Mouse (Mus musculus): Measurements from ENCODE around the gene Ttc21a. TPM values are rescaled to one million over a fixed set of nuclear protein-coding genes. Genes with fewer than 3 reads are reported as not detected.

Ttc21a gene
- polyA plus RNA-seq, 1 experiment from 2014 or later = 0.23 TPM

DNA sequence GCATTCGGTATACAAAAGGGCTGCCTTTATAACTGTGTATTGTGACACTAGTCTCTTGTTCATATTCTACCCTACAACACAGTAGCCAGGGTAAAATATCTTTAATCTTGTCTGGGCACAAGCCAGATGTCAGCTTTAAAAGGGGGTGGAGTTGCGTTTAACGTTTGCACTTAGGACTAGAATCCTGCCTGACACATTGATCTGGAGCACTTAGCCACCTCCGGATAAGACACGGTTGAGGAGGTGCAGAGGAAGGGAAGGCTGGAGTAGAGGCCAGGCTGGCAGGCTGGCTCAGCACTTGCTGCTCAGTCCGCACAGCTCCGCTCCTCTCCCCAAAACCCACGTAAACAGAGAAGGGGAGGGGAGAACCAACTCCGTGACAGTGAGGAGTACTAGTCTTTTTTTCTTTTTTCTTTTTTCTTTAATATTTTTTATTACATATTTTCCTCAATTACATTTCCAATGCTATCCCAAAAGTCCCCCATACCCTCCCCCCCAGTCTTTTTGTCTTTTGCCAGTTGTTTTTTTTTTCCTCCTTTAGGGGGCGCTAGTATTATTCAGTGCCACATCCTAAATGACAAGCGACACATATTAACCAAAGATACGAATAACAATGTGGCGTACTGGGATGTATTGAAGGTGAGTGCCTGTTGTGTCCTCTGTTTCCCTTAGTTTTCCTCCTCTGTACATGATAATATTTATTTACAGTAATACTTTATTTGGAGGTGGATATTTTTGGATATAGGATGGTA, 24.1 kb upstream of the Ttc21a start:
- ATAC-seq (ENCODE audit: insufficient number of reproducible peaks, insufficient read depth, low FRiP score, low TSS enrichment) = no peak
- Histone ChIP-seq H3K9me3 (no peaks in the 10 kb centered on the region), H3K4me3 (no peak overlapping the region), H3K27me3 (no peaks in the 10 kb centered on the region), H3K4me2 (replicated peaks) (no peak overlapping the region), H3K4me1 (no peaks in the 10 kb centered on the region), H3K27ac (no peak overlapping the region), H3K36me3 (peaks cover 82% of the 10 kb centered on the region), H3K9ac (no peak overlapping the region)
- 78% methylated on average over 12 of the region's 13 CpGs for WGBS

DNA sequence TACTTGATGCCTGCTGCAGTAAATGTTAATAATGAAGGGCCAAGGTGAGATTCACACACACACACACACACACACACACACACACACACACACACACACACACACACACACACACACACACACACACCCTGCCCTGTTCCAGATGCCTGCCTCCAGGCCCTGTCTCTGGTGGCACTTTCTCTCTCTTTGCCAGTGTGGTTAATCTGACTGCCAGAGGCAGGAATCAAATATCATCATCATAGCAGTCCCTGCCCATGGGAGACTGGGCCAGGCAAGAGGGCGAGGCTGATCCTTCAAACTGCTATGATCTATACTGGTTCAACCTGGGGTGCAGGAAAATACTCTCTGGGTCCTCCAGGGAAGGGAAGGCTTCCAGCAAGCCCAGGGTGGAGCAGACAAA, 17.5 kb upstream of the Ttc21a start:
- Histone ChIP-seq H3K4me2 (replicated peaks) (no peak overlapping the region), H3K27ac (no peak overlapping the region), H3K4me3 (no peak overlapping the region), H3K36me3 (peaks cover 79% of the 10 kb centered on the region), H3K4me1 (no peaks in the 10 kb centered on the region), H3K27me3 (no peaks in the 10 kb centered on the region), H3K9ac (no peak overlapping the region), H3K9me3 (no peaks in the 10 kb centered on the region)
- no peak for ATAC-seq (ENCODE audit: insufficient number of reproducible peaks, insufficient read depth, low FRiP score, low TSS enrichment)
- WGBS = 70% methylated on average over 1 of the region's 1 CpGs

DNA sequence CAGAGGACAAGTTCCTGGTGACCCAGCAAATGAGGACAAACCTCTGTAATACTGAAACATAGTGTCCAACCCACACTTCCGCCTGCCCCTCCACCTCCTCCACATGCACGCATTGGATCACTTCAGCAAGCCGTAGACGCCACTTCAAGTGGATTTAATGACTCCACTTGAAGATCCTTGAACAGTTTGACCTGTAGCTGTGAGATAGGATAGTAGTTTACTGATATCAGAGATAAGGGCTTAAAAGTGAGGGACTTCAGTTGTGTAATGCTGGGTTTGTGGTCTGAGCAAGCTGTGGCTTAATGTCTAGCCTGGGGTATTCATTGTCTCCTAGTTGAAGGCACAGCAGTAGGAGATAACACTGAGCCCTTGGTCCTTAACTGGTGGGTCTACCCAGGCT, 13.9 kb upstream of the Ttc21a start:
- WGBS = 90% methylated on average over 4 of the region's 4 CpGs
- ATAC-seq (ENCODE audit: insufficient number of reproducible peaks, insufficient read depth, low FRiP score, low TSS enrichment) = no peak
- peaks cover 91% of the 10 kb centered on the region for H3K36me3 ChIP-seq

GRCm38 (mm10) chr9:119925120-119925657, 12.2 kb upstream of the Ttc21a start:
- 89% methylated on average over 16 of the region's 16 CpGs for WGBS
- Histone ChIP-seq H3K4me1 (no peaks in the 10 kb centered on the region), H3K9me3 (no peaks in the 10 kb centered on the region), H3K4me3 (no peak overlapping the region), H3K27me3 (no peaks in the 10 kb centered on the region), H3K27ac (no peak overlapping the region), H3K9ac (no peak overlapping the region), H3K4me2 (replicated peaks) (no peak overlapping the region), H3K36me3 (peaks cover 93% of the 10 kb centered on the region)
- ATAC-seq (ENCODE audit: insufficient number of reproducible peaks, insufficient read depth, low FRiP score, low TSS enrichment) = no peak

More for the DNA sequence above, 13.9 kb upstream of the Ttc21a start:
- Histone ChIP-seq H3K9ac (no peak overlapping the region), H3K27ac (no peak overlapping the region), H3K4me1 (no peaks in the 10 kb centered on the region), H3K4me3 (no peak overlapping the region), H3K9me3 (no peaks in the 10 kb centered on the region), H3K27me3 (no peaks in the 10 kb centered on the region), H3K4me2 (replicated peaks) (no peak overlapping the region)

DNA sequence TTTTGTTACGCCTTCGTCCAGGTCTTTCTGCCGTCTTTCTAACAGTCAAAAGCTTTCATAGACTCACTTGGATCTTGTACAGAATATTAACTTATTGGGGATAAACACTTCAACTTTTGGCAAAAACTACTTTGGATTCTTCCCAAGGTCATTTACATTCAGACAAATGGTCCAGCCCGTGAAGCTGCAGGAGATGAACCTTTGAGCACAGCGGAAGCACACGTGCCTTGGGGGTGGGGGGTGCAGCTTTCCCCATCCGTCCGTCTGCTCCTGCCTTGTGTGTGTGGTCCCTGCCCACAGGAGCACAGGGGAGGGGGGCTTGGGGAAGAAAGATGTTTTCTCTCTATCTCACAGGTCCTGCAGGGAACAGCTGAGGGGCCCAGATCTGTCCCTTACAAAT, 11.7 kb upstream of the Ttc21a start:
- WGBS = 75% methylated on average over 8 of the region's 8 CpGs
- no peak overlapping the region for H3K9ac ChIP-seq
- H3K27me3 ChIP-seq = no peaks in the 10 kb centered on the region
- H3K4me3 ChIP-seq = no peak overlapping the region
- H3K4me1 ChIP-seq = no peaks in the 10 kb centered on the region
- H3K36me3 ChIP-seq = peaks cover 93% of the 10 kb centered on the region
- no peaks in the 10 kb centered on the region for H3K9me3 ChIP-seq
- no peak overlapping the region for H3K4me2 ChIP-seq (replicated peaks)
- ATAC-seq (ENCODE audit: insufficient number of reproducible peaks, insufficient read depth, low FRiP score, low TSS enrichment) = no peak
- no peak overlapping the region for H3K27ac ChIP-seq

GRCm38 (mm10) chr9:119926497-119926896, 10.9 kb upstream of the Ttc21a start:
- whole genome bisulfite sequencing = 75% methylated on average over 5 of the region's 5 CpGs
- no peaks in the 10 kb centered on the region for H3K27me3 ChIP-seq
- peaks cover 91% of the 10 kb centered on the region for H3K36me3 ChIP-seq

DNA sequence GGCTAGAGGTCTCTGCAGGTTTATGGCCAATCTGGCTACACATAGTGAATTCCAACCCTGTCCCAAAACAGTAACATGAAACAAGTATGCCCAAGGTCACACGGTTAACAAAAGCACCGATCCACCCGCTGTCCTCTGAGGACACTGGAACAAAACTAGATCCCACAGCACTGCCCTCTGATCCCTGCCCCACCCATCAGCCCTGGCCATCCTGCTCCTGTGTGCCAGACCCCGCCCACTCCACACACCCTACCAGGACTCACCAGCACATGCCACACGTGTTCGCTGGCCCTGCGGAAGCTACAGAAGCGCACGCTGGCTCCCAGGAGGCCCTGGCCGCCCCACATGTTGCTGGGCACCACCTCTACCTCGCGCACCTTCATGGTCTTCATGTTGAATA, 5.0 kb upstream of the Ttc21a start:
- ATAC-seq (ENCODE audit: insufficient number of reproducible peaks, insufficient read depth, low FRiP score, low TSS enrichment) = no peak
- Histone ChIP-seq H3K36me3 (peaks cover 52% of the 10 kb centered on the region), H3K4me1 (peaks cover 5% of the 10 kb centered on the region; the same call in 1 of the 2 replicates), H3K4me3 (no peak overlapping the region), H3K27ac (no peak overlapping the region), H3K4me2 (replicated peaks) (no peak overlapping the region), H3K27me3 (no peaks in the 10 kb centered on the region), H3K9ac (no peak overlapping the region), H3K9me3 (no peaks in the 10 kb centered on the region)
- 92% methylated on average over 12 of the region's 12 CpGs for WGBS

More at GRCm38 (mm10) chr9:119926497-119926896, 10.9 kb upstream of the Ttc21a start:
- Histone ChIP-seq H3K4me3 (no peak overlapping the region), H3K4me2 (replicated peaks) (no peak overlapping the region), H3K9me3 (no peaks in the 10 kb centered on the region), H3K4me1 (no peaks in the 10 kb centered on the region), H3K9ac (no peak overlapping the region), H3K27ac (no peak overlapping the region)
- ATAC-seq (ENCODE audit: insufficient number of reproducible peaks, insufficient read depth, low FRiP score, low TSS enrichment) = no peak

DNA sequence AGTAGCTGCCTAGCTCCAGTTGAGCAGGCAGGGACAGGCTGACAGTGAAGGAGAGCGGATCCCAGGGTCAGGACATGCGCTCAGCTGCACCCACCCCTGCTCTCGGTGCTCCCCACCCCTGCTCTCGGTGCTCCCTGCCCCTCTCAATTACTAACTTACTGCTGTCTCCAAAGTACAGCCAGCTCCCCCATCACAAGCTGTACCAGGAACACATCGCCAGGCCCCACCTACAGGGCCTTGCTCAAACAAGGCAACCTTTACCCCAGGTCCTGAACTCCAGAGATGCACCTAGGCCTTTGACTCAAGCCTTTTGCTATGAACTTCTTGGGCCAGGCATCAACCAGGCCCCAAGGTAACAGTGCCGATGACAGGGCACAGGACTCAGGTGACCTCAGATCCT, 3.7 kb upstream of the Ttc21a start:
- Histone ChIP-seq H3K4me2 (replicated peaks) (no peak overlapping the region), H3K9ac (no peak overlapping the region), H3K4me1 (peaks cover 9% of the 10 kb centered on the region; the same call in 1 of the 2 replicates), H3K27me3 (no peaks in the 10 kb centered on the region), H3K27ac (no peak overlapping the region), H3K9me3 (no peaks in the 10 kb centered on the region), H3K36me3 (peaks cover 39% of the 10 kb centered on the region), H3K4me3 (no peak overlapping the region)
- 91% methylated on average over 6 of the region's 6 CpGs for WGBS
- ATAC-seq (ENCODE audit: insufficient number of reproducible peaks, insufficient read depth, low FRiP score, low TSS enrichment) = no peak

- 85% methylated on average over 4 of the region's 4 CpGs for WGBS
- H3K4me1 ChIP-seq = peaks cover 22% of the 10 kb centered on the region
- no peak overlapping the region for H3K4me3 ChIP-seq
These were observed 1.1 kb downstream of the Ttc21a start for GRCm38 (mm10) chr9:119938496-119938895.

GRCm38 (mm10) chr9:119939646-119940045, 2.2 kb downstream of the Ttc21a start:
- WGBS = 28% methylated on average over 10 of the region's 10 CpGs
- H3K27ac ChIP-seq = peak overlapping the region; percentile 50; the same call in 1 of the 2 replicates

More at GRCm38 (mm10) chr9:119938496-119938895, 1.1 kb downstream of the Ttc21a start:
- H3K9ac ChIP-seq = no peak overlapping the region
- no peak overlapping the region for H3K27ac ChIP-seq
- H3K36me3 ChIP-seq = no peaks in the 10 kb centered on the region
- ATAC-seq (ENCODE audit: insufficient number of reproducible peaks, insufficient read depth, low FRiP score, low TSS enrichment) = no peak
- no peaks in the 10 kb centered on the region for H3K9me3 ChIP-seq
- H3K27me3 ChIP-seq = no peaks in the 10 kb centered on the region
- H3K4me2 ChIP-seq (replicated peaks) = no peak overlapping the region

DNA sequence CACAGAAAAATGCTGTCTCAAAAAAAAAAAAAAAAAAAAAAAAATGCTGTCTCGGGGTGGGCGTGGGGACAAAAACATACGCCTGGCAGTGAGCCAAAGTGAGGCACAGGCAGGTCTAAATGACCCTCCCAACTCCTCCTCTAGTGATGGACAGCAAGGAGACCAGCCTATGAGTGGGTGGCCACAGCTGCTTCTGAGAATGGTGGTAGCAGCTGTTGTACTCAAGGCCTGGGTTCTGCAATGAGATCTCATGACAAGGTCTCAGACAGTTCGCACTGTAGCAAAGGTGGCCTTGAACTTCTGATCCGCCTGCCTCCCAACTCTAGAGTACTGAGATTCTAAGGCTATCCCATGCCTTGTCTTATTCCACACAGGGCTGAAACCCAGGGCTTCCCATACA, 4.0 kb downstream of the Ttc21a start:
- 81% methylated on average over 5 of the region's 5 CpGs for WGBS
- H3K9me3 ChIP-seq = no peaks in the 10 kb centered on the region
- peaks cover 20% of the 10 kb centered on the region for H3K4me1 ChIP-seq
- no peaks in the 10 kb centered on the region for H3K27me3 ChIP-seq
- H3K9ac ChIP-seq = no peak overlapping the region
- no peak overlapping the region for H3K4me2 ChIP-seq (replicated peaks)
- no peak for ATAC-seq (ENCODE audit: insufficient number of reproducible peaks, insufficient read depth, low FRiP score, low TSS enrichment)
- H3K4me3 ChIP-seq = no peak overlapping the region
- H3K36me3 ChIP-seq = no peaks in the 10 kb centered on the region
- H3K27ac ChIP-seq = no peak overlapping the region

More at GRCm38 (mm10) chr9:119939646-119940045, 2.2 kb downstream of the Ttc21a start:
- Histone ChIP-seq H3K4me3 (no peak overlapping the region), H3K36me3 (no peaks in the 10 kb centered on the region), H3K9me3 (no peaks in the 10 kb centered on the region), H3K4me2 (replicated peaks) (no peak overlapping the region), H3K9ac (no peak overlapping the region), H3K27me3 (no peaks in the 10 kb centered on the region), H3K4me1 (peaks cover 22% of the 10 kb centered on the region)
- ATAC-seq (ENCODE audit: insufficient number of reproducible peaks, insufficient read depth, low FRiP score, low TSS enrichment) = no peak

GRCm38 (mm10) chr9:119941861-119942260, 4.5 kb downstream of the Ttc21a start:
- 80% methylated on average over 14 of the region's 14 CpGs for WGBS
- H3K27ac ChIP-seq = no peak overlapping the region

More at GRCm38 (mm10) chr9:119941861-119942260, 4.5 kb downstream of the Ttc21a start:
- no peak overlapping the region for H3K4me3 ChIP-seq
- H3K36me3 ChIP-seq = no peaks in the 10 kb centered on the region
- H3K4me2 ChIP-seq (replicated peaks) = no peak overlapping the region
- H3K9me3 ChIP-seq = no peaks in the 10 kb centered on the region
- peaks cover 17% of the 10 kb centered on the region for H3K4me1 ChIP-seq
- no peak for ATAC-seq (ENCODE audit: insufficient number of reproducible peaks, insufficient read depth, low FRiP score, low TSS enrichment)
- no peaks in the 10 kb centered on the region for H3K27me3 ChIP-seq
- no peak overlapping the region for H3K9ac ChIP-seq
